ENCODE assay signal across 29 mouse cellular contexts in genomic region chr1:133861028-133861427, GRCm38 (mm10). TPM values are rescaled to one million over a fixed set of nuclear protein-coding genes. Genes with fewer than 3 reads are reported as not detected.
"Had no signal": no experiment of that assay in that cellular context is flagged by ENCODE, and none has a peak within 500 bp of the region (broad histone marks: within the 10 kb centered on the region; RNA-seq: fewer than 3 reads in every experiment).

No protein-coding gene starts in this region.

- H3K27ac ChIP-seq: limb, embryonic 12.5 days; limb, embryonic 13.5 days; limb, embryonic 15.5 days; liver, embryonic 12.5 days; liver, embryonic 13.5 days; liver, embryonic 14.5 days; liver, embryonic 15.5 days; lung, embryonic 15.5 days; macrophage; midbrain, embryonic 12.5 days; midbrain, embryonic 15.5 days; neural tube, embryonic 12.5 days had no signal

- H3K9me3 ChIP-seq: limb, embryonic 10.5 days; limb, embryonic 12.5 days; limb, embryonic 13.5 days; limb, embryonic 15.5 days; liver, embryonic 12.5 days; liver, embryonic 13.5 days; liver, embryonic 15.5 days; lung, embryonic 15.5 days; midbrain, embryonic 10.5 days; midbrain, embryonic 12.5 days; midbrain, embryonic 15.5 days; neural tube, embryonic 12.5 days had no signal

- DNase-seq: left cerebral cortex, postnatal 4 days; liver; liver, embryonic 13.5 days; liver, postnatal 0 days; lung, adult 18-20 months; lung, adult 2 months; lung, embryonic 14.5 days; lung, postnatal 10 days; lung, postnatal 14 days; lung, postnatal 36 days; lung, postnatal 4 days; midbrain, embryonic 14.5 days had no signal

- H3K27me3 ChIP-seq: limb, embryonic 15.5 days; lung, embryonic 15.5 days; midbrain, embryonic 15.5 days; neural tube, embryonic 12.5 days had no signal

- H3K4me3 ChIP-seq: limb, embryonic 10.5 days; limb, embryonic 12.5 days; limb, embryonic 13.5 days; limb, embryonic 15.5 days; liver, embryonic 12.5 days; liver, embryonic 13.5 days; liver, embryonic 15.5 days; lung, embryonic 15.5 days; megakaryocyte, embryonic 14.5 days; midbrain, embryonic 10.5 days; midbrain, embryonic 12.5 days; midbrain, embryonic 13.5 days; midbrain, embryonic 15.5 days; myocyte; neural tube, embryonic 12.5 days had no signal

- H3K36me3 ChIP-seq: limb, embryonic 10.5 days; limb, embryonic 12.5 days; limb, embryonic 13.5 days; limb, embryonic 15.5 days; liver, embryonic 12.5 days; liver, embryonic 13.5 days; liver, embryonic 15.5 days; lung, embryonic 15.5 days; midbrain, embryonic 10.5 days; midbrain, embryonic 12.5 days; midbrain, embryonic 13.5 days; midbrain, embryonic 15.5 days; neural tube, embryonic 12.5 days had no signal

RNA-seq across cellular contexts. Expression of gene Optc, which starts 46.8 kb away (rescaled TPM):
- polyA plus RNA-seq: liver, adult 2 months; macrophage had no signal
